Mouse (Mus musculus) heart, adult 2 months (tissue): ENCODE measurements around the gene Adcy10. TPM values are rescaled to one million over a fixed set of nuclear protein-coding genes. Genes with fewer than 3 reads are reported as not detected.

Experiments used
- DNase-seq, 2 experiments: peaks; one replicate each; pipeline ENCODE4 v3.0.0; 2021
- H3K27ac ChIP-seq: fragments of 200-600 bp; 2 replicates; pipeline ENCODE4 v1.8.1; 2022
- H3K27me3 ChIP-seq: fragments of 200-500 bp; 2 replicates; pipeline ENCODE4 v1.6.1; 2012; ENCODE audit warnings: mild to moderate bottlenecking, low read length, inconsistent platforms, mixed read lengths; ENCODE audit not compliant: control insufficient read depth, insufficient read depth
- H3K36me3 ChIP-seq: fragments of 200-500 bp; 2 replicates; pipeline ENCODE4 v1.6.1; 2012; ENCODE audit warnings: low read length, inconsistent platforms; ENCODE audit not compliant: control insufficient read depth, insufficient read depth
- H3K4me1 ChIP-seq: fragments of 200-500 bp; 2 replicates; pipeline ENCODE4 v1.6.1; 2011; ENCODE audit warnings: low read length; ENCODE audit not compliant: control insufficient read depth, insufficient read depth
- H3K4me3 ChIP-seq: fragments of 200-600 bp; 2 replicates; pipeline ENCODE4 v1.8.1; 2022
- H3K79me2 ChIP-seq: fragments of 200-500 bp; replicated peaks from 2 replicates; pipeline ENCODE4 v1.6.1; 2012; ENCODE audit warnings: mild to moderate bottlenecking, inconsistent platforms, low read length, moderate library complexity, mixed read lengths; ENCODE audit not compliant: control insufficient read depth, insufficient read depth
- H3K9ac ChIP-seq: fragments of 200-500 bp; 2 replicates; pipeline ENCODE4 v1.6.1; 2012; ENCODE audit warnings: low read depth, mild to moderate bottlenecking, control low read depth, inconsistent platforms, low read length, mixed read lengths
- CTCF ChIP-seq: fragments of 200-600 bp; IDR thresholded peaks from 2 replicates; pipeline ENCODE4 v1.8.1; 2022; ENCODE audit warnings: antibody characterized with exemption, mild to moderate bottlenecking, moderate library complexity
- EP300 ChIP-seq: fragments of 200-500 bp; IDR thresholded peaks from 2 replicates; pipeline ENCODE4 v1.6.1; 2011; ENCODE audit warnings: low read depth, low read length, control low read depth; ENCODE audit not compliant: insufficient read depth
- POLR2A ChIP-seq: fragments of 200-500 bp; IDR thresholded peaks from 2 replicates; pipeline ENCODE4 v1.6.1; 2011; ENCODE audit warnings: mild to moderate bottlenecking, low read depth, low read length, control low read depth; ENCODE audit not compliant: insufficient read depth
- WGBS: fragments of 180-500 bp; shearing (Covaris S2); methylation state at CpG from one replicate; pipeline ENCODE4 v1.1.7; 2018; 5-methylcytosine and 5-hydroxymethylcytosine counted together
- intact Hi-C: fragments of 180-260 bp; cut with DNase I; formaldehyde crosslinking; loops from one replicate; pipeline ENCODE4 v1.15.1; 2025
- long read RNA-seq: library from polyadenylated mRNA; stranded (forward); transcript quantifications from one replicate; pipeline ENCODE4 v2.0.0, GENCODE M21; 2021
- polyA plus RNA-seq: library from polyadenylated mRNA; depleted of rRNA; stranded (reverse); fragments of >200 nt; gene quantifications from 2 replicates; pipeline ENCODE4 v1.2.3, GENCODE M21; 2012; rRNA removed
- total RNA-seq, 2 experiments: library from RNA; stranded (reverse); gene quantifications; 2 replicates each; pipeline ENCODE4 v1.2.3; 2021

Adcy10 gene
- under 1 TPM in 1 of 2 experiments, not detected in 1; 0.05 TPM for total RNA-seq
- polyA plus RNA-seq: 0.18 and 0.32 TPM in 2 replicates
- long read RNA-seq: 0 reads

- H3K27ac ChIP-seq: no peak within 1 kb of the TSS
- H3K9ac ChIP-seq: no peak within 1 kb of the TSS
- 89% methylated on average over 8 of the region's 8 CpGs for WGBS
- H3K4me1 ChIP-seq: no peaks in the 10 kb centered on the region
- DNase-seq: no peak
- H3K27me3 ChIP-seq: no peaks in the 10 kb centered on the region
- peaks cover 4% of the 10 kb centered on the region for H3K36me3 ChIP-seq
- no peak within 1 kb of the TSS for H3K4me3 ChIP-seq
- no peak for TF ChIP-seq CTCF
- TF ChIP-seq POLR2A: no peak
- TF ChIP-seq EP300: no peak
- no peaks in the 10 kb centered on the region for H3K79me2 ChIP-seq
- intact Hi-C loops: no loop called here
Observed at GRCm38 (mm10) chr1:165484688-165485233, at the start of gene Adcy10. TSS of gene Adcy10 (plus strand) at chr1:165485183.

DNA sequence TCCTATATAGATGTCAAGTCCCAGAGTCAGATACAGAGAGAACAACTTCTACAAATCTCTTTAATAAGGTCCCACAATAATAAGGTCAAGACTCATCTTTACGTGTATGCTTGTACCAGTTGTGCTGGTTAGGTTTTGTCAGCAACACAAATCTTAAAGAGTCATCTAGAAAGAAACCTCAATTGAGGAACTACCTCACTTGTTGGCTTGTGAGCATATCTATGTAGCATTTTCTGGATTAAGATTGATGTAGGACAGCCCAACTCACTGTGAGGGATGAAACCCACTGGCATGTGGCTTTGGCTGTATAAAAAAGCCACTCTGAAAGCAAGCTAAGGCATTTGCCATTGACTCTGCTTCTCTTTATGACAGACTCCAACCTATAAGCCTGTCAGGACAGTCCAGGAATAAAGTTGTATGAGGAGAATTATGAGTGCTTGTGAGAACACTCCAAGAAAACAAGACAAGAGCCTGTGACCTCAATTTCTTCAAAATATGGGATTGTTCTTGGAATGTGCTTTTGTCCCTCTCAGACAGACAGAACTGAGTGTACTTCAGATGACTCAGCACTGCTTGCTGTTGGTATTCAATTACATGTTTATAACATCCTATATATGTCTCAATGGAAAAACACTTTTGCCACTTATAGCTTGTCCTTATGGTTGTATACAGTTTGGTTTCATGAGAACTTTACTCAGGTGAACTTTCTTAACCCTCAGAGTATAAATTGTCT, 46.5 kb upstream of the Adcy10 start:
- no peak for TF ChIP-seq CTCF
- no peak for TF ChIP-seq POLR2A
- no peak for TF ChIP-seq EP300
- Histone ChIP-seq H3K4me1 (no peaks in the 10 kb centered on the region; the same call in 1 of the 2 replicates), H3K27ac (no peak overlapping the region), H3K27me3 (no peaks in the 10 kb centered on the region), H3K9ac (no peak overlapping the region), H3K4me3 (no peak overlapping the region), H3K79me2 (peaks cover 1% of the 10 kb centered on the region; the same call in 1 of the 2 replicates), H3K36me3 (no peaks in the 10 kb centered on the region)
- intact Hi-C loops: no loop called here
- 84% methylated on average over 1 of the region's 1 CpGs for WGBS
- no peak for DNase-seq

- H3K27ac ChIP-seq: no peak overlapping the region
- intact Hi-C loops: no loop called here
Observed at GRCm38 (mm10) chr1:165440788-165441187, 44.2 kb upstream of the Adcy10 start.

GRCm38 (mm10) chr1:165441201-165441600, 43.8 kb upstream of the Adcy10 start:
- Histone ChIP-seq H3K27me3 (no peaks in the 10 kb centered on the region), H3K4me1 (no peaks in the 10 kb centered on the region; the same call in 1 of the 2 replicates), H3K9ac (no peak overlapping the region), H3K79me2 (peaks cover 1% of the 10 kb centered on the region), H3K27ac (no peak overlapping the region), H3K4me3 (no peak overlapping the region), H3K36me3 (no peaks in the 10 kb centered on the region)
- no peak for DNase-seq
- intact Hi-C loops: no loop called here
- TF ChIP-seq EP300: no peak
- TF ChIP-seq CTCF: no peak
- TF ChIP-seq POLR2A: no peak

More at GRCm38 (mm10) chr1:165440788-165441187, 44.2 kb upstream of the Adcy10 start:
- 89% methylated on average over 3 of the region's 3 CpGs for WGBS
- no peak overlapping the region for H3K9ac ChIP-seq
- DNase-seq: no peak
- H3K79me2 ChIP-seq: peaks cover 1% of the 10 kb centered on the region
- no peaks in the 10 kb centered on the region for H3K36me3 ChIP-seq
- H3K4me1 ChIP-seq: no peaks in the 10 kb centered on the region; the same call in 1 of the 2 replicates
- H3K27me3 ChIP-seq: no peaks in the 10 kb centered on the region
- no peak for TF ChIP-seq POLR2A
- H3K4me3 ChIP-seq: no peak overlapping the region

DNA sequence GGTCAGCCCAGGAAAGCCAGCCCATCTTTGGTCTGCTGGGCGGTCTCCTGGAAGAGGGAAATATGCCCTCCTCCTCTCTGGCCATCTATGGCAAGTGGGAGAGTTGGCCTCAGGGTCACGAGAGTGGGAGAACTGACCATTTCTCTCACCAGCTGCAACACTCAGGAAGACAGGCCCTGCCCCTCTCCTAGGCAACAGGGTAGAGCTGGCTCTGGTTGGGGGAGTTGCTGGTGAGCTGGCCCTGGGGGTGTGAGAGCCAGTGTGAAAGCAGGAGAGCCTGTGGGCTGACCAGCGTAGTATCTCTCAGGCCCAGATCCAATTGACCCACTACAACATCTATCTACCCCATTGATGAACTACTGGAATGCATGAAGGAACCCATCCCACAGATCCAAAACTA, 43.3 kb upstream of the Adcy10 start:
- peaks cover 1% of the 10 kb centered on the region for H3K79me2 ChIP-seq
- WGBS: 78% methylated on average over 3 of the region's 3 CpGs
- no peaks in the 10 kb centered on the region; the same call in 1 of the 2 replicates for H3K4me1 ChIP-seq
- no peak overlapping the region for H3K4me3 ChIP-seq
- TF ChIP-seq EP300 (no peak), POLR2A (no peak), CTCF (no peak)
- H3K9ac ChIP-seq: no peak overlapping the region
- no peaks in the 10 kb centered on the region for H3K27me3 ChIP-seq
- intact Hi-C loops: no loop called here
- DNase-seq: no peak
- no peak overlapping the region for H3K27ac ChIP-seq
- H3K36me3 ChIP-seq: no peaks in the 10 kb centered on the region

- no peak for TF ChIP-seq POLR2A
- intact Hi-C loops: loop anchor here (2.0 kb wide), 1 partner anchor 64 kb away; no protein-coding TSS in a partner anchor
- H3K9ac ChIP-seq: peak overlapping the region; percentile 84
- H3K4me1 ChIP-seq: peaks cover 2% of the 10 kb centered on the region; the same call in 1 of the 2 replicates
- peaks cover 1% of the 10 kb centered on the region for H3K79me2 ChIP-seq
- 12% methylated on average over 7 of the region's 7 CpGs for WGBS
- DNase-seq: no peak
- peak overlapping the region; percentile 65 for H3K4me3 ChIP-seq
- peaks cover under 1% of the 10 kb centered on the region; the same call in 1 of the 2 replicates for H3K36me3 ChIP-seq
- H3K27ac ChIP-seq: peak overlapping the region; percentile 97
- no peaks in the 10 kb centered on the region for H3K27me3 ChIP-seq
Observed at GRCm38 (mm10) chr1:165459041-165459502, 25.9 kb upstream of the Adcy10 start.
